Mouse (Mus musculus) cerebellum, adult 11 months (tissue): ENCODE results near the gene Gng8.

Experiments
- DNase-seq: peaks from one replicate; pipeline ENCODE4 v3.0.0; 2022

The Gng8 gene

GRCm38 (mm10) chr7:16876608-16877007, 15.0 kb upstream of the Gng8 start:
- no peak for DNase-seq

- DNase-seq: no peak
Measured at GRCm38 (mm10) chr7:16877717-16878116, 13.9 kb upstream of the Gng8 start.

GRCm38 (mm10) chr7:16879796-16880547, 11.6 kb upstream of the Gng8 start:
- DNase-seq: no peak

- no peak for DNase-seq
Measured at GRCm38 (mm10) chr7:16880615-16881014, 11.0 kb upstream of the Gng8 start.

- no peak for DNase-seq
Measured at GRCm38 (mm10) chr7:16883162-16883561, 8.4 kb upstream of the Gng8 start.

- no peak for DNase-seq
Measured at GRCm38 (mm10) chr7:16884334-16884733, 7.3 kb upstream of the Gng8 start.

- no peak for DNase-seq
Measured at GRCm38 (mm10) chr7:16885271-16885776, 6.3 kb upstream of the Gng8 start.

GRCm38 (mm10) chr7:16885905-16886304, 5.7 kb upstream of the Gng8 start:
- no peak for DNase-seq

- DNase-seq: no peak
Measured at GRCm38 (mm10) chr7:16890536-16890935, 1.1 kb upstream of the Gng8 start.

GRCm38 (mm10) chr7:16890944-16891343, 642 bp upstream of the Gng8 start:
- no peak for DNase-seq

GRCm38 (mm10) chr7:16892352-16892730, 755 bp downstream of the Gng8 start:
- no peak for DNase-seq

GRCm38 (mm10) chr7:16893612-16894011, 2.0 kb downstream of the Gng8 start:
- no peak for DNase-seq

- no peak for DNase-seq
Measured at GRCm38 (mm10) chr7:16894279-16894678, 2.7 kb downstream of the Gng8 start.

GRCm38 (mm10) chr7:16895000-16895399, 3.4 kb downstream of the Gng8 start:
- peak; percentile 86 for DNase-seq

GRCm38 (mm10) chr7:16895511-16895910, 3.9 kb downstream of the Gng8 start:
- DNase-seq: no peak

- DNase-seq: no peak
Measured at GRCm38 (mm10) chr7:16900526-16900925, 8.9 kb downstream of the Gng8 start.

GRCm38 (mm10) chr7:16903439-16903955, 11.9 kb downstream of the Gng8 start:
- DNase-seq: no peak

- no peak for DNase-seq
Measured at GRCm38 (mm10) chr7:16904120-16904675, 12.6 kb downstream of the Gng8 start.

GRCm38 (mm10) chr7:16905491-16906021, 14.0 kb downstream of the Gng8 start:
- no peak for DNase-seq

GRCm38 (mm10) chr7:16906281-16906680, 14.7 kb downstream of the Gng8 start, which contains the start of gene Ptgir:
Gene Ptgir (plus strand): TSS chr7:16906490.
- no peak for DNase-seq

GRCm38 (mm10) chr7:16906889-16907559, 15.4 kb downstream of the Gng8 start:
- DNase-seq: no peak

- DNase-seq: no peak
Measured at GRCm38 (mm10) chr7:16907842-16908241, 16.3 kb downstream of the Gng8 start.

GRCm38 (mm10) chr7:16908367-16908766, 16.8 kb downstream of the Gng8 start:
- DNase-seq: no peak
